Mouse (Mus musculus) megakaryocyte, embryonic 14.5 days (primary cell): ENCODE measurements at regions not wholly inside any gene's neighbourhood (a gene's known extent, or its start where the extent isn't known, plus 50 kb on each side); places are given as distances from the start of the nearest gene placed in this dataset.

Experiments
- FLI1 ChIP-seq: IDR thresholded peaks from 2 replicates; pipeline ENCODE4 v1.6.1; 2012; ENCODE audit warnings: low read length, inconsistent platforms, mixed read lengths
- GATA1 ChIP-seq: IDR thresholded peaks from 3 replicates; pipeline ENCODE4 v1.6.1; 2012; ENCODE audit warnings: mixed read lengths, low read length, inconsistent platforms, borderline replicate concordance

DNA sequence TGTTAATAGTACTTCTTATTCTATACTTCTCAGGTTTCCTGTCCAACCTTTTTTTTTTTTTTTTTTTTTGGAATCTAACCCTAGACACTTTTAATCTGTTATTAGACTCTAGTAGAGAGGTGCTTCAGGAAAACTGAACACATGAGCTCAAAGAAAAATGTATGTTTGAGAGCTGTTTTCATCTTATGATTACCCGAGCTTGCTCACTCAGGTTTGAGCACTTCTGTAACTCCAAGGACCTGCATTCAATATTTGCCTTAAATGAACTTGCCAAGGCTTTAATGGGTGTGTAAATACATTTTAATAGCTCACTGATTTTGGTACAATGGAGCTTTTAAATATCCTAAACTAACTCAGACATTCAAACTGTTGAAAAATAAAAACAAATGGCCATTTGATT is 367.8 kb downstream of the Nr2f2 start:
- TF ChIP-seq GATA1 (no peak), FLI1 (no peak)
